In the genomic region with DNA sequence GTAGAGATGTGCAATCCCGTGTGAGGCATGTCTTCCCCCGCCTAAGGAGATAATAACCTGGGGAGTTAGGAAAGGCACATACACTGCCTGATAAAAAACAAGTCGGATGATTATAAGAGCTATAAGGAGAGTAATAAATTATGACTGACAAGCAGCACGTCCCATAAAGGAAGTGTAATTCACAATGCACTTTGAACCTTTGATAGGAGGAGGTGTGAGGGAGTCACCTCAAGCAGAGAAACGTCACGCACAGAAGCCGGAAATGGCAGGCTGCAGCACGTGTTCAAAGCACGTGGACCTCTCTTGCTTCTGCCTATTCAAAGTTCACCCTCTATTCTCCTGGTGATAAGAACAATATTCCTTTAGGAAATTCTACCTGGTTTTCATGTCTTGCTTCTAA, we compare ENCODE assay signal across 20 mouse cellular contexts.
DNase-seq lines count a peak whose midpoint lies in the region; ATAC-seq lines count a peak whose summit lies in the region.
"Had no signal": no experiment of that assay in that cellular context is flagged by ENCODE, and none has a peak within 500 bp of the region (broad histone marks: within the 10 kb centered on the region; RNA-seq: fewer than 3 reads in every experiment).

No protein-coding gene starts in this region.

- H3K9me3 ChIP-seq in intestine, embryonic 15.5 days = no peaks in the 10 kb centered on the region
- no peaks in the 10 kb centered on the region for H3K9me3 ChIP-seq in midbrain, embryonic 10.5 days (replicated peaks)
- H3K9me3 ChIP-seq: embryonic facial prominence, embryonic 10.5 days; forebrain, embryonic 13.5 days; heart, embryonic 12.5 days; hindbrain, embryonic 10.5 days; hindbrain, embryonic 15.5 days had no signal

- no peak overlapping the region for H3K27ac ChIP-seq in intestine, embryonic 15.5 days
- no peak overlapping the region for H3K27ac ChIP-seq in midbrain, embryonic 10.5 days (replicated peaks)
- H3K27ac ChIP-seq: embryonic facial prominence, embryonic 10.5 days; forebrain, embryonic 13.5 days; gastrocnemius, adult 2 months; hindbrain, embryonic 10.5 days; hindbrain, embryonic 15.5 days had no signal

- H3K4me3 ChIP-seq in intestine, embryonic 15.5 days (replicated peaks) = no peak overlapping the region
- H3K4me3 ChIP-seq in midbrain, embryonic 10.5 days = no peak overlapping the region
- H3K4me3 ChIP-seq: embryonic facial prominence, embryonic 10.5 days; forebrain, embryonic 13.5 days; gastrocnemius, adult 2 months; heart, embryonic 12.5 days; hindbrain, embryonic 10.5 days; hindbrain, embryonic 15.5 days had no signal

- H3K4me2 ChIP-seq in intestine, embryonic 15.5 days (replicated peaks) = no peak overlapping the region
- H3K4me2 ChIP-seq: forebrain, embryonic 13.5 days; heart, embryonic 12.5 days; hindbrain, embryonic 15.5 days had no signal

- no peaks in the 10 kb centered on the region for H3K36me3 ChIP-seq in intestine, embryonic 15.5 days
- H3K36me3 ChIP-seq in midbrain, embryonic 10.5 days = no peaks in the 10 kb centered on the region
- H3K36me3 ChIP-seq: embryonic facial prominence, embryonic 10.5 days; heart, embryonic 12.5 days; hindbrain, embryonic 10.5 days; hindbrain, embryonic 15.5 days had no signal

- peak; percentile 37 for DNase-seq in CD4-positive helper T cell, adult 2 months (ENCODE audit: low read depth, low spot score)
- peak; percentile 54 for DNase-seq in naive thymus-derived CD4-positive, alpha-beta T cell, adult 2 months (ENCODE audit: low read depth)
- DNase-seq in midbrain, embryonic 10.5 days (ENCODE audit: low spot score) = no peak
- DNase-seq in adrenal gland, adult (ENCODE audit: inconsistent age in 2 of 2, low spot score in 1 of 2) = no peak
- DNase-seq in ovary, postnatal 10 days (ENCODE audit: low spot score) = no peak
- no peak for DNase-seq in adrenal gland, adult 18-20 months (ENCODE audit: low spot score in 2 of 2)
- DNase-seq: adrenal gland, postnatal 14 days; cerebellum, adult 2 months; cerebellum, postnatal 10 days; forebrain, postnatal 0 days; gastrocnemius, adult 2 months; gastrocnemius, postnatal 25 days had no signal

- 25% methylated on average over 9 of the region's 9 CpGs for WGBS in intestine, embryonic 15.5 days
- WGBS in midbrain, embryonic 10.5 days = 87% methylated on average over 9 of the region's 9 CpGs

- H3K27me3 ChIP-seq in intestine, embryonic 15.5 days (replicated peaks) = no peaks in the 10 kb centered on the region
- no peaks in the 10 kb centered on the region for H3K27me3 ChIP-seq in midbrain, embryonic 10.5 days (ENCODE audit: low read depth, poor library complexity, severe bottlenecking)
- H3K27me3 ChIP-seq: forebrain, embryonic 13.5 days; hindbrain, embryonic 15.5 days; Patski had no signal

- ATAC-seq in CD4-positive, CD25-positive, alpha-beta regulatory T cell, adult 4 months = peak; percentile 47
- ATAC-seq in intestine, embryonic 15.5 days = peak; percentile 97
- ATAC-seq: forebrain, embryonic 13.5 days; Patski had no signal

- 0 out of 2 replicates have a peak, but pooled peaks cover 3% of the 10 kb centered on the region for H3K4me1 ChIP-seq in intestine, embryonic 15.5 days (replicated peaks)
- peaks cover 4% of the 10 kb centered on the region; the same call in 1 of the 2 replicates for H3K4me1 ChIP-seq in midbrain, embryonic 10.5 days
- H3K4me1 ChIP-seq: forebrain, embryonic 13.5 days; hindbrain, embryonic 15.5 days had no signal

- no peak overlapping the region for H3K9ac ChIP-seq in intestine, embryonic 15.5 days
- H3K9ac ChIP-seq: forebrain, embryonic 13.5 days; forebrain, postnatal 0 days; heart, embryonic 12.5 days; hindbrain, embryonic 15.5 days had no signal

Comparison
In these comparisons a context has a peak if more than half of its experiments do, and no peak if none do; other contexts are left out.
1. DNase-seq: peak in CD4-positive helper T cell, adult 2 months (single experiment) and naive thymus-derived CD4-positive, alpha-beta T cell, adult 2 months (single experiment); none in midbrain, embryonic 10.5 days (single experiment), adrenal gland, adult (0 of 2), ovary, postnatal 10 days (single experiment) and adrenal gland, adult 18-20 months (0 of 2).